Mouse (Mus musculus) MN1 (cell line): ENCODE measurements around the gene Cnih2.

ENCODE experiments used
- DNase-seq: peaks from one replicate; pipeline ENCODE4 v3.0.0-alpha.2; 2016; ENCODE audit warnings: low spot score

Cnih2 gene

DNA sequence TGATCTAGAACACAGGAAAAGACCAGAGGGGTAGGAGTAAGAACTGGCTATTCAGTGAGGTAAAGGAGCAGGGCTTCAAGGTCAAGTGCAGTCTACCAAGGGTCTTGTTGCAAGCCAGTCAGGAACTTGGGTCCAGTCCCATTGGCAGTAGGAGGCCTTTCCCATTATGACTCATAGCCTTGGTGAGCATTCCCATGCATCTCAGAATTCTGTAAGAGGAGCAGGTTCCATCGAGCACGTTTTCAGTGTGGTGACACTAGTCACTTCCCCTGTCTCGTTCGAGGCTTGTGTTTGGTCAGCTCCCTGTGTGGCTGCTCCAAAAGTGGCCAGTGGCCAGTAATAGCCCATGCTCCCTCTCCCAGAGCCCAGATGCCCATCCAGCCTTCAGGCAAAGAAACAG lies 52.8 kb downstream of the Cnih2 start:
- DNase-seq: no peak
